Mouse (Mus musculus) right cerebral cortex, postnatal 25 days (tissue): ENCODE results near the gene Zfp691.

Experiments
- DNase-seq: peaks from one replicate; pipeline ENCODE4 v3.0.0; 2022

The Zfp691 gene

GRCm38 (mm10) chr4:119167068-119167467 is 6.9 kb downstream of the Zfp691 start:
- DNase-seq: no peak

DNA sequence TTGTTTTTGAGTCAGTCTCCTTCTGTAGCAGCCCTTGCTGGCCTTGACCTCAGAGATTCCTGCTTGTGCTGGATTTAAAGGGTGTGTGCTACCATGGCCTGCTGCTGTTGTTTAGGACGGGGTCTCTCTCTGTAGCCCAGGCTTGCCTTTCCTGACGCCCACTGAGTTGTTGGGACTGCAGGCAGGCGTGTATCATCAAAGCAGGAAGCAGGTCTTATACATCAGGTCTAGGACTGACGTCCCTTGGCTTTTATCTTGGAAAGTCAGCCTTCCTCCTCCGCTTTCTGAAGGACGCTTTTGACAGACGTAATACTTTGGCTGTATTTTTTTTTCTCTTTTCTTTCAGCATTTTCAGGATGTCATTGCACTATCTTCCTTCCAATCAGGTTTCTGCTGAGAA is 8.1 kb downstream of the Zfp691 start:
- no peak for DNase-seq

DNA sequence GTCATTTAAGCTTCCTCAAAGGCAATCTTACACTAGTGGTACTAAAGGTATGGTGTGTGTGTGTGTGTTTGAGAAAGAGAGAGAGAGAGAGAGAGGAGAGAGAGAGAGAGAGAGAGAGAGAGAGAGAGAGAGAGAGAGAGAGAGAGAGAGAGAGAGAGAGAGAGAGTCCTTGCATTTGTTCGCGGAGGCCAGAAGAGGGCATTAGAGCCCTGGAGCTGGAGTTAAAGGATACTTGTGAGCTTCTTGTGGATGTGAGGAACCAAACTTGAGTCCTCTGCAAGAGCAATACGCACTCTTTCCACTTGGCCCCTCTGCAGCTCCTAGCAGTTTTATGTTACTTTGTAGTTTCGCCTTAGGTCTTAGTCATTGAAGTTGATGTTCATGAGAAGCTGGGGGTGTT is 11.0 kb downstream of the Zfp691 start:
- DNase-seq: no peak

DNA sequence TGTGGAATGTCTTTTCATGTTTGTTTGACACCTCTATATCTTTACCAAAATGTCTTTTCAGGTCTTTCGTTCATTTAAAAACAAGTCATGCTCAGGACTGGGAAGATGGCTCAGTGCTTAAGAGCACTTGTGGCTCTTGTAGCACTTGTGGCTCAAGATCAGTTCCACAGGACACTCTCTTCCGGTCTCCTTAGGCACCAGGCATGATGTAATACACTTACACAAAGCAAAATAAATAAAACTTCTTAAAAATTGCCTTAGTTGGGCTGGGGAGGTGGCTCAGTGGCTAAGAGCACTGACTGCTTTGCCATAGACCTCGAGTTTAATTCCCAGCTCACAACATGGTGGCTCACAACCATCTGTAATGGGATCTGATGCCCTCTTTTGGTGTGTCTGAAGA is 12.6 kb downstream of the Zfp691 start:
- no peak for DNase-seq

GRCm38 (mm10) chr4:119157891-119158290 is 16.1 kb downstream of the Zfp691 start:
- DNase-seq: no peak

DNA sequence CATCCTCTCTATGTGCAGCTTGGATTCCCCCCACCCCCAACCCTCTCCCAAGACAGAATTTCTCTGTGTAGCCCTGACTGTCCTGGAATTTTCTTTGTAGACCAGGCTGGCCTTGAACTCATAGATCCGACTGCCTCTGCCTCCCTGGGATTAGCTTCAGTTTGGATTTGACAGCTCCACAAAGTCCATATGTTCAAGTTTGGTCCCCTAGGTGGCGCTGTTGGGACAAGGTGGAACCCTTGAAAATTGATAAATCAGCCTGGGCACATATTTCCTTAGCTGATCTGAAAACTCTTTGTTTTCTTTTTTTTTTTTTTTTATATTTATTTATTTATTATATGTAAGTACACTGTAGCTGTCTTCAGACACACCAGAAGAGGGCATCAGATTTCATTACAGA is 16.8 kb downstream of the Zfp691 start:
- no peak for DNase-seq

DNA sequence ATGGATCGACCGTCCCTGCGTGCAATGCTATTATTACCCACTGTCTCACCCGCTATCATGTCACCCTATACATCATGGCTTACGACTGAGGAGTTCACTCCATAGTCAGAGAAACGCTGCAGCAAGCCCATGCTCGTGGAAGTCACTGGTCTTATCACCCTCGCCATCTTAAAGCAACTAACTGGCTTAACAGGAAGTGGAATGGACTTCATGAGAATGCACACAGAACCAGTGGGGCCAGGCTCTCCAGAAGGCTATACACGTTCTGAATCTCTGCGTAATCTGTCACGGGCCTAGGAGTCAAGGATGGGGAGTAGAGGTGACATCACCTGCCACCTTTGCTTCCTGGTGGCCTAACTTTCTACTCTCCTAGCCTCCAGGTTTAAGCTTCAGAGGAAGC is 25.3 kb downstream of the Zfp691 start:
- no peak for DNase-seq

GRCm38 (mm10) chr4:119147347-119147746 is 26.6 kb downstream of the Zfp691 start:
- DNase-seq: no peak

- DNase-seq: no peak
These were observed 27.2 kb downstream of the Zfp691 start for GRCm38 (mm10) chr4:119146816-119147215.

GRCm38 (mm10) chr4:119142230-119142871 is 31.6 kb downstream of the Zfp691 start:
- DNase-seq: no peak

DNA sequence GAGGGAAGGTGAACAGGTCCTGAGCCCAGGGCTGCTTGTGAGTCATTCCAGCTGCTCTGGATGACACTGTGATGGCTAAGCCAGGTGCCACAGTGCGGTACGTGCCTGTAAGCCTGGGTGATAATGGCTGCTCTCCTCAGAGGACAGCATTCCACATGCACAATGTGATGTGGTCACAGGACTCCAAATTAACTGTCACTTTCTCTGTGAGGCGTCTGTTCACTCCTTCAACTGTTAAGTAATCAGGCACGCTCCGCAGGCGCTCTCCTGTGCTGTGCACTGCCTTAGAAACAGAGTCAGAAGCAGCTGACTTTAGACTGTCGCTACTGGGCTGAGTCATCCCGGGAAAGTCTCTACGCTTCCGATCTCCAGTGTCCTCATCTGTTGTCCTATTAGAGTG is 32.8 kb downstream of the Zfp691 start:
- no peak for DNase-seq

DNA sequence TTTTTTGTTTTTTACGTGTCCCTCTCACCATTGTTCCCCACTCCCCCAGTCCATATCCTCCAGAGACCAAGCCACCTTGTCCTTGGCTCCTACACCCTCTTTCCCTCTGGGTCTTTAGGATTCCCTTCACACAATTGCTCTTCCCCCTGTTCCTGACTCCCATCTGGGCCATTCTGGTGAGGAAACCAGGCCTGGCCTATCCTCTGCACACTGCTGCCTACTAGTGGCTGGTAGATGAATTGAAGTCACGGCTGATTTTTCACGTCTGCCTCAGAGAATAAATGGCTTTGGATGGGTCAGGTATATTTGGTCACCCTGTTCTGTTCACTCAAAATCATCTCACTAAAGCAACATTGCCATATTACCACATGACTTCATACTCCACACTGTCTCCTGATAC is 33.9 kb downstream of the Zfp691 start:
- DNase-seq: no peak

GRCm38 (mm10) chr4:119138776-119139175 is 35.2 kb downstream of the Zfp691 start:
- DNase-seq: no peak

- DNase-seq: peak; percentile 75
These were observed 35.8 kb downstream of the Zfp691 start for GRCm38 (mm10) chr4:119138171-119138570.

- no peak for DNase-seq
These were observed 36.7 kb downstream of the Zfp691 start for GRCm38 (mm10) chr4:119137313-119137712.

- no peak for DNase-seq
These were observed 40.1 kb downstream of the Zfp691 start for GRCm38 (mm10) chr4:119133860-119134259.

- DNase-seq: no peak
These were observed 40.7 kb downstream of the Zfp691 start for GRCm38 (mm10) chr4:119133306-119133705.

DNA sequence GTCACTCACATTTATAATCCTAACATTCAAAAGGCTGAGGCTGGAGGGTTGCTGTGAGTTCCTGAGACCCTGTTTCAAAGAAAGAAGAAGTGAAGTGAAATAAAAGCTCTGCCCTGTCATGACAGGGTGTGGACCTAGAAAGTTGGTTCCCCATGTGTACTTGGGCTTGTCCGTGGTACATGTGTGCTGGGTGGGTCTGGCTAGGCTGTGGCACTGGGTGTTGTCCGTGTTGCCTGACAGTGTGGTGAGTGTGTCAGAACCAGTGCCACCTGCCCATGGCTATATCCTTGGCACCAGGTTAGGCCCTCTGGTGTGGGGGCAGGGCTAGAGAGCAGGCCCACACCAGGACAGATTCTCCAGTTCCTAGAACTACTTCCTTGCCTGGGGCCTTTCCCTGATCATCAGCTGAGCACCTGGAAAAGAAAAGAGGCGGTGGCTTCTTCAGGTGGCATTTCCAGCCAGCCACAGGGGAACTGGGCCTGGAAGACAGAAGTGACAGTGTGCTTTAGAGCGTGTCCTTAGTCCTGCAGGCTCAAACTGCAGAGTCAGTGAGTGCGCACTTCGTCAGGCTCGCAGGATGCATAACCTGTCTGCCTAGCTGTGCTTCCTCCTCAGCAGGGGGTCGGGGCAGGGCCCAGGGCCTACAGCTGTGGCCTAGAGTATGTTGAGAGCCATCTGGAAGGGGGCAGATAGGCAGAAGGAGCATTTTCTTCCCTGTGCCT is 42.6 kb downstream of the Zfp691 start:
- no peak for DNase-seq

DNA sequence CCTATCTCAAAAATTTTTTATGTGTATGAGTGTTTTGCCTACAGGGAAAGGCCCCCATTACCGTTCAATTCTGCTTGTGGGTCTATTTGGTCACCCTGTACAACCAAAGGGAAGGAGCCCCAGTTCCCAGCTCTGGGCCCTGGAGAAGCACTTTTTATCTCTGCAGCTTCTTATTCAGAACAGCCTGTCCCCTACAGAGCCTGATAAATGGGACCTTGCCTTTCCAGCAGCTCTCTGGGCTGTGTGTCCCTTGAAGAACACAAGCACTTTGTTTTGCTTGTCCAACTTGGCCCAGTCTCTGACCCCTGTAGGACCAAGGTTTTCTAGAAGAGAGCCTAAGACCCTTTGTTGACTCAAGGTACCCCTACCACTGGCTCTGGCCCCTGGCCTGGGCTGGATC is 44.9 kb downstream of the Zfp691 start:
- no peak for DNase-seq

- no peak for DNase-seq
These were observed 45.4 kb downstream of the Zfp691 start for GRCm38 (mm10) chr4:119128547-119128946.

DNA sequence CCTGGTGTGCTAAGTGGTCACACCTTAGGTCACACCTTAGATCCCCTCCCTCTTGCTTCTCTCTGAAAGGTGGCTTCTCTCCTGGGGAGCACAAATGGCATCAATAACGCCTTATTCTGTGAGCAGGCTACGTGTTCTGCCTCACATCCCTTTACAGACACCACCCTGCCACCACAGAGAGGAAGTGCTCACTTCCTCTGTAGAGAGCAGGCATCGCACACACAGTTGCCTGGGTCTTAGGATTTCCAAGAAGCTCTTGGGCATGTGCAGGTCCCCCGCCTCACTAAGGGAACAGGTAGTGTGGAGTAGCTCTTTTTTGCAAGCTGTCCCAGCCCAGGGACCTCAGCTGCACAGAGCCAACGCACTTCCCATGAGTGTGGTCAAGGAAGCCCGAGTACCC is 46.8 kb downstream of the Zfp691 start:
- no peak for DNase-seq

DNA sequence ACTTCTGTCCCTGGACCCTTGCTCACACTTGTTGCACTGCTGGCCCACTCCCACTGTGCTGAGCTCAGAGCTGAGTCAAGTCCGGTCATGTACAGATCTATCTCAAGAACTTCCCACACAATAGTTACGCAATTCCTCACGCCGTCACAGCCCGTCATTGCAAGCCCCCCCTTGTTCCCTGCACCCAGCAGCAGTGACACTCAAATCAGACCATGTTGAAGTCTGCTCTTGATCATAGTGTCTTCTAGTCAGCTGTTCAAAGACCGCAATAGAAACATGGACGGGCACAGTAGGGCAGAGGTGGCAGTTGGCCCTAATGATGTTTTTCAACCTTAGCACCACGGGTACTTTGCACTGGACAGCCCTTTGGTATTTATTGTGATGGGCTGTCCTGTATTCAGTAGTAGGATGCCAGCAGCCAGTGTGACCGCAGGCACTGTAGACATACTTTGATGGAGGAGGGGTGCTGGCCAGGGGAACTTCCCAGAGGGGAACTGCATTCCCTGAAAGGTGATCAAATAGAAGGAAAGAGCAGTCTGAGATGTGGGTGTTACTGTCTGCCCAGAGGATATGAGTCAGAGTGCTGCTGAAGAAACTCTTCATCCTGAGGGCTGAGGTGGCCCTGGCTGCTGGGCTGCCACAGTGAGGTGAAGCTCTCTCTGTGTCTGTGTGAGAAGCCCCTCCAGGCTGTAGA is 48.3 kb downstream of the Zfp691 start:
- DNase-seq: no peak

- DNase-seq: no peak
These were observed 49.2 kb downstream of the Zfp691 start for GRCm38 (mm10) chr4:119124771-119125273.

DNA sequence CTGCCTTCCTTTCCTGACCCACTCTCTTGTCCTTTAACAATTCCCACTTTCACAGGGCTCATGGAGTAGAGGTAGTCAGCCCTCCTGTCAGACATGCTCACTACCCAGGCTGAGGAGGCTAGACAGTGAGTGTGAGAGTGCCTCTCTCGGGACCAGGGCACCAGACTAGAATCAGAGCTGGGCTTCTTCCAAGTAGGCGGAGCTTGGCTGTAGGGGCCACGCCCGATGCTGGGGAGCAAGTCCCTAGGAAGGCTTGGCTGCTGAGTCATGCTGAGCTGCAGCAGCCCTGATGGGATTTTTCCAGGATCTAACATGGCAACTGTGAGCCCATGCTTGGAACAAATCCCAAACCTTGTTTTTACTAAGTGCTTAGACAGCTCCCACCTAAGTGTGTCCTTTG is 52.7 kb downstream of the Zfp691 start:
- DNase-seq: no peak
